Mouse (Mus musculus): ENCODE measurements around the gene Klf2. TPM values are rescaled to one million over a fixed set of nuclear protein-coding genes. Genes with fewer than 3 reads are reported as not detected.
A peak's percentile ranks its signal among the peaks of the same experiment; 100 is the strongest.

Klf2 gene
- total RNA-seq, 2 experiments from 2014 or later = 20.1 to 22.2 TPM

- DNase-seq (ENCODE audit: low spot score in 2 of 2) = no peak
Measured at GRCm38 (mm10) chr8:72333429-72334143, 14.8 kb downstream of the Klf2 start.

- no peak for DNase-seq (ENCODE audit: low spot score in 2 of 2)
Measured at GRCm38 (mm10) chr8:72334144-72334641, 15.4 kb downstream of the Klf2 start.

- no peak for DNase-seq (ENCODE audit: low spot score in 2 of 2)
Measured at GRCm38 (mm10) chr8:72336273-72336672, 17.4 kb downstream of the Klf2 start.

- DNase-seq (ENCODE audit: low spot score in 2 of 2) = no peak
Measured at GRCm38 (mm10) chr8:72337034-72337433, 18.2 kb downstream of the Klf2 start.

- no peak for DNase-seq (ENCODE audit: low spot score in 2 of 2)
Measured at GRCm38 (mm10) chr8:72342556-72343300, 23.9 kb downstream of the Klf2 start.

GRCm38 (mm10) chr8:72343725-72344124 lies 24.9 kb downstream of the Klf2 start:
- DNase-seq (ENCODE audit: low spot score in 2 of 2) = no peak

- DNase-seq (ENCODE audit: low spot score in 2 of 2) = no peak
Measured at GRCm38 (mm10) chr8:72347553-72347952, 28.7 kb downstream of the Klf2 start.

- no peak for DNase-seq (ENCODE audit: low spot score in 2 of 2)
Measured at GRCm38 (mm10) chr8:72348114-72348513, 29.3 kb downstream of the Klf2 start.

- DNase-seq (ENCODE audit: low spot score in 2 of 2) = no peak
Measured at GRCm38 (mm10) chr8:72348956-72349355, 30.1 kb downstream of the Klf2 start.

- peak in 1 of 2 experiments; percentile 46 for DNase-seq (ENCODE audit: low spot score in 2 of 2)
Measured at GRCm38 (mm10) chr8:72349838-72350237, 31.0 kb downstream of the Klf2 start.

- DNase-seq (ENCODE audit: low spot score in 2 of 2) = no peak
Measured at GRCm38 (mm10) chr8:72350727-72351126, 31.9 kb downstream of the Klf2 start.

- no peak for DNase-seq (ENCODE audit: low spot score in 2 of 2)
Measured at GRCm38 (mm10) chr8:72351405-72352005, 32.7 kb downstream of the Klf2 start.

- peak in 1 of 2 experiments; percentile 36 for DNase-seq (ENCODE audit: low spot score in 2 of 2)
Measured at GRCm38 (mm10) chr8:72352951-72353699, 34.3 kb downstream of the Klf2 start.

- no peak for DNase-seq (ENCODE audit: low spot score in 2 of 2)
Measured at GRCm38 (mm10) chr8:72353700-72354045, 34.8 kb downstream of the Klf2 start.

GRCm38 (mm10) chr8:72354272-72354671 lies 35.4 kb downstream of the Klf2 start:
- peak in 1 of 2 experiments; percentile 48 for DNase-seq (ENCODE audit: low spot score in 2 of 2)

GRCm38 (mm10) chr8:72356593-72356992 lies 37.8 kb downstream of the Klf2 start:
- no peak for DNase-seq (ENCODE audit: low spot score in 2 of 2)

GRCm38 (mm10) chr8:72360162-72360561 lies 41.3 kb downstream of the Klf2 start:
- DNase-seq (ENCODE audit: low spot score in 2 of 2) = no peak

GRCm38 (mm10) chr8:72362754-72363153 lies 43.9 kb downstream of the Klf2 start:
- peak in 1 of 2 experiments; percentile 68 for DNase-seq (ENCODE audit: low spot score in 2 of 2)

- no peak for DNase-seq (ENCODE audit: low spot score in 2 of 2)
Measured at GRCm38 (mm10) chr8:72363457-72363856, 44.6 kb downstream of the Klf2 start.

GRCm38 (mm10) chr8:72365016-72365415 lies 46.2 kb downstream of the Klf2 start:
- DNase-seq (ENCODE audit: low spot score in 2 of 2) = no peak

GRCm38 (mm10) chr8:72365826-72366225 lies 47.0 kb downstream of the Klf2 start:
- DNase-seq (ENCODE audit: low spot score in 2 of 2) = peak; percentile 36 to 84

Data from layer of hippocampus, adult 18-20 months (tissue).